Mouse (Mus musculus) heart, embryonic 13.5 days (tissue): ENCODE measurements at regions not wholly inside any gene's neighbourhood (a gene's known extent, or its start where the extent isn't known, plus 50 kb on each side); places are given as distances from the start of the nearest gene placed in this dataset.
A peak's percentile ranks its signal among the peaks of the same experiment; 100 is the strongest.

ENCODE experiments used
- ATAC-seq: fragments of 200-750 bp; cut with Nextera tagmentation; 2 replicates; pipeline ENCODE4 v1.8.0; 2017; ENCODE audit warnings: moderate TSS enrichment; ENCODE audit not compliant: insufficient number of reproducible peaks, low FRiP score, low TSS enrichment; ENCODE audit errors: extremely low read depth
- H3K27ac ChIP-seq: fragments of 300-500 bp; sonication (generic); replicated peaks from 2 replicates; pipeline ENCODE4 v1.5.1; 2015; ENCODE audit warnings: moderate library complexity, mild to moderate bottlenecking, inconsistent platforms
- H3K27me3 ChIP-seq: fragments of 300-500 bp; sonication (generic); replicated peaks from 2 replicates; pipeline ENCODE4 v1.6.1; 2015; ENCODE audit warnings: mild to moderate bottlenecking, inconsistent platforms
- H3K36me3 ChIP-seq: fragments of 300-500 bp; sonication (generic); 2 replicates; pipeline ENCODE4 v1.6.1; 2015; ENCODE audit warnings: mild to moderate bottlenecking, inconsistent platforms
- H3K4me1 ChIP-seq: fragments of 300-500 bp; sonication (generic); 2 replicates; pipeline ENCODE4 v1.6.1; 2015; ENCODE audit warnings: inconsistent platforms
- H3K4me2 ChIP-seq: fragments of 300-500 bp; sonication (generic); 2 replicates; pipeline ENCODE4 v1.6.1; 2015; ENCODE audit warnings: inconsistent platforms, mild to moderate bottlenecking, moderate library complexity
- H3K4me3 ChIP-seq: fragments of 300-500 bp; sonication (generic); 2 replicates; pipeline ENCODE4 v1.5.1; 2015; ENCODE audit warnings: moderate library complexity, mild to moderate bottlenecking, inconsistent platforms
- H3K9ac ChIP-seq: fragments of 300-500 bp; sonication (generic); 2 replicates; pipeline ENCODE4 v1.6.1; 2015; ENCODE audit warnings: inconsistent platforms, mild to moderate bottlenecking, moderate library complexity
- H3K9me3 ChIP-seq: fragments of 300-500 bp; sonication (generic); 2 replicates; pipeline ENCODE4 v1.6.1; 2016; ENCODE audit warnings: inconsistent platforms
- WGBS: fragments of 180-500 bp; shearing (Covaris S2); methylation state at CpG from one replicate; pipeline ENCODE4 v1.1.7; 2015; ENCODE audit warnings: mixed read lengths; 5-methylcytosine and 5-hydroxymethylcytosine counted together

GRCm38 (mm10) chr3:37937381-37938283, 213.3 kb upstream of the Gm5148 start:
- H3K9me3 ChIP-seq, result no peaks in the 10 kb centered on the region
- no peaks in the 10 kb centered on the region for H3K36me3 ChIP-seq
- H3K27me3 ChIP-seq, result no peaks in the 10 kb centered on the region
- 45% methylated on average over 11 of the region's 11 CpGs for WGBS
- no peak overlapping the region for H3K9ac ChIP-seq
- peak overlapping the region; percentile 81 for H3K27ac ChIP-seq
- no peak overlapping the region for H3K4me3 ChIP-seq
- H3K4me1 ChIP-seq, result peaks cover 46% of the 10 kb centered on the region
- no peak for ATAC-seq
- H3K4me2 ChIP-seq, result peak overlapping the region; percentile 5; the same call in 1 of the 2 replicates

- no peaks in the 10 kb centered on the region for H3K9me3 ChIP-seq
- WGBS, result 74% methylated on average over 12 of the region's 12 CpGs
- peaks cover 46% of the 10 kb centered on the region for H3K4me1 ChIP-seq
- 0 out of 2 replicates have a peak overlapping the region, but pooled peaks have one; percentile 44 for H3K27ac ChIP-seq
- no peaks in the 10 kb centered on the region for H3K27me3 ChIP-seq
- no peak for ATAC-seq
- H3K4me2 ChIP-seq, result no peak overlapping the region
- no peak overlapping the region for H3K9ac ChIP-seq
- H3K36me3 ChIP-seq, result no peaks in the 10 kb centered on the region
- no peak overlapping the region for H3K4me3 ChIP-seq
Observed at GRCm38 (mm10) chr3:37936251-37936931, 212.1 kb upstream of the Gm5148 start.

DNA sequence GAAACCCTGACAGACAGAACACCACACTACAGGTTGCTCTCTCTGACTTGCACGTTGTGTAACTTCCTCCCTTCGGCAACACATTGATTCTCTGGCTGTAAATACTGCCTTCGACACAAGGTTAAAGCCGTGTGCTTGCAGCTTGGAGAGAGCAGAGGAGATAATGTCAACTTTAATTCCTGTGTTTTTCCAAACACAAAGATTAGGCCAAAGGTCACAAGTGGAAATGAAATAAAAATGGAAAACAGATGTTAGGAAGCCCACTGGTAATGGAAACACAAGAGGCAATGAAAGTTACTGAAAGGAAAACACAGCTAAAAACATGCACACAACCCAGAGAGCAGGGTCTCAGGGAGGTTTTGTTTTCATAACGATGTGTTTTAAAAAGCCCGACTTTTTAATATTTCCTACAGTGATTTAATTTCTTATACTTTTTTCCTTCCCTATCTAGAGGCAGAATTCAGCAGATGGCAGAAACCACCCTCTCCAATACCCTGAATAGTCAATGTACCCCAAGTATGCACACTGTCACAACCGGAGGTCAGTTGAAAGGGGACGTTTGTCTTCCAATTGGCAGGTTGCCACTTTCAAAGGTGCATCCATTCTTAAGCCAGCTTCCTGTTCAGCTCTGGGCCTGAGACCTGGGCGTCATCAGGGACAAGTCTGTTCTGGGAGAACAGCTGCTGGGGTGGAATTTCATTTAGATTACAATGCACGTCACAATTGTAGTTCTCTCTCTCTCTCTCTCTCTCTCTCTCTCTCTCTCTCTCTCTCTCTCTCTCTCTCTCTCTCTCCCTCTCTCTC, 210.8 kb upstream of the Gm5148 start:
- Histone ChIP-seq H3K36me3 (no peaks in the 10 kb centered on the region), H3K27me3 (no peaks in the 10 kb centered on the region), H3K4me1 (peaks cover 46% of the 10 kb centered on the region), H3K9ac (no peak overlapping the region), H3K27ac (peak overlapping the region; percentile 49; the same call in 1 of the 2 replicates), H3K4me2 (no peak overlapping the region), H3K9me3 (no peaks in the 10 kb centered on the region), H3K4me3 (no peak overlapping the region)
- 33% methylated on average over 10 of the region's 10 CpGs for WGBS
- ATAC-seq, result no peak

DNA sequence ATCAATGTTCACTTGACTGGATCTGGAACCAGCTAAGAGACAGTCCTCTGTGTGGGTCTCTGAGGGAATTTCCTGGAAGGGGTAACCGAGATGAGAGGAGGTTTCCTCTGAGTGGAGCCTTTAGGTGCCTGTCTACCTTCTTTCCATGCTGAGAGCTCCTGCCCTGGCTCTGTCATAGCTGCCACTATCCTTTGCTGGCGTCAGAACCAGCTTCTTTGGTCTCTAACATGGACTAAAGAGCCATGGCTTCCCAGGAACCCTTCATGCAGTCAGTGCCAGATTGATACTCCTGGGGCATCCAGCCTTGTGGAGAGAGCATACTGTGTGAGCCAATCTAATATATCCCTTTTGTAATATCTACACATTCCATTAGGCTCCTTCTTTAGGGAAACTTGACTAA, 209.9 kb upstream of the Gm5148 start:
- Histone ChIP-seq H3K4me3 (no peak overlapping the region), H3K4me2 (no peak overlapping the region), H3K27ac (no peak overlapping the region), H3K36me3 (no peaks in the 10 kb centered on the region), H3K9ac (no peak overlapping the region), H3K9me3 (no peaks in the 10 kb centered on the region), H3K4me1 (peaks cover 46% of the 10 kb centered on the region), H3K27me3 (no peaks in the 10 kb centered on the region)
- 81% methylated on average over 2 of the region's 2 CpGs for WGBS
- no peak for ATAC-seq

DNA sequence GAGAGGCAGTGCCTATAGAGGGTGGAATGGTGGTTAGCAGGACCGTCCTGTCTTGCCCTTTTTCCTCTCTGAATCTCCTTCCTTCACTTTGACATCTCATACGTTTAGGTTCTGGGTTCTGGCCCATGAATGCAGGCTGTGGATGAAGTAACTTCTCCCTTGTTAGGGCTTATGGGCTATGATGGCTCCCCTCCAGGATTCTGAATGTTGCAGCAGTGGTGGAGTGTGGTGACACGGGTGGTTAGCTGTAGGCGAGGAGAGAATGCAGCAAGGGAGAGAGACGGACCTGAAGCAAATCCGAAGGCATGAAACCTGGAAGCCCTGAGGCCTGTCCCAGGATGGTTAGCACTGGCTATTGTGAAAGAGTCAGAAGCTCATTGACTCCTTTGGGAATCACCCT, 204.4 kb upstream of the Gm5148 start:
- no peak overlapping the region for H3K4me3 ChIP-seq
- no peaks in the 10 kb centered on the region for H3K27me3 ChIP-seq
- H3K4me1 ChIP-seq, result peaks cover 17% of the 10 kb centered on the region
- WGBS, result 76% methylated on average over 6 of the region's 6 CpGs
- H3K27ac ChIP-seq, result no peak overlapping the region
- no peaks in the 10 kb centered on the region for H3K36me3 ChIP-seq
- H3K4me2 ChIP-seq, result no peak overlapping the region
- H3K9ac ChIP-seq, result no peak overlapping the region
- ATAC-seq, result no peak
- H3K9me3 ChIP-seq, result peaks cover 3% of the 10 kb centered on the region; the same call in 1 of the 2 replicates

GRCm38 (mm10) chr3:37919450-37920156, 195.3 kb upstream of the Gm5148 start:
- 59% methylated on average over 4 of the region's 4 CpGs for WGBS

GRCm38 (mm10) chr3:37916786-37917479, 192.6 kb upstream of the Gm5148 start:
- Histone ChIP-seq H3K27me3 (no peaks in the 10 kb centered on the region), H3K9ac (no peak overlapping the region), H3K9me3 (no peaks in the 10 kb centered on the region), H3K36me3 (no peaks in the 10 kb centered on the region), H3K4me3 (no peak overlapping the region), H3K4me2 (no peak overlapping the region), H3K27ac (peak overlapping the region; percentile 15; the same call in 1 of the 2 replicates), H3K4me1 (peaks cover 5% of the 10 kb centered on the region)
- no peak for ATAC-seq
- WGBS, result 40% methylated on average over 14 of the region's 14 CpGs

More at GRCm38 (mm10) chr3:37919450-37920156, 195.3 kb upstream of the Gm5148 start:
- no peak overlapping the region for H3K4me2 ChIP-seq
- no peak for ATAC-seq
- no peaks in the 10 kb centered on the region for H3K9me3 ChIP-seq
- H3K9ac ChIP-seq, result no peak overlapping the region
- H3K4me3 ChIP-seq, result no peak overlapping the region
- no peaks in the 10 kb centered on the region for H3K36me3 ChIP-seq
- H3K27ac ChIP-seq, result no peak overlapping the region
- peaks cover 5% of the 10 kb centered on the region for H3K4me1 ChIP-seq
- no peaks in the 10 kb centered on the region for H3K27me3 ChIP-seq

DNA sequence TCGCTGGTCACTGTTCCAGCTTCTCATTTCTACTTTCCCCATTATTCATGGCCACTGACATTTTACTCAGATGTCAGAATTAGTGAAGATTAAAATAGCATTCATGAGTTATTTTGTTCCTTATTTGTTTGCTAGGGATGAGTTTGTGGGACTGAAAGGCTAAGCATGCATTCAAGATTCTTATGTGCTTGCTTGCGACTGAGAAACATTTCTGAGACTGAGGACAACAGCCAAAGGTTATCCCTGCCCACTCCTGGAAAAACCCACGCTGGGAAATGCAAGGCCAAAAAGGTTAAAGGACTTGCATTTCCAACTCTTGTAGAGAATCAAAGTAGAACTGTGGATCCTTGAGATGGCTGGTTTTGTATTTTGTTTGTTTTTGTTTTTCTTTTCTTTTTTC, 192.0 kb upstream of the Gm5148 start:
- no peak overlapping the region for H3K4me3 ChIP-seq
- 64% methylated on average over 3 of the region's 3 CpGs for WGBS
- no peaks in the 10 kb centered on the region for H3K27me3 ChIP-seq
- H3K4me1 ChIP-seq, result peaks cover 5% of the 10 kb centered on the region
- H3K4me2 ChIP-seq, result no peak overlapping the region
- H3K9me3 ChIP-seq, result no peaks in the 10 kb centered on the region
- ATAC-seq, result no peak
- H3K9ac ChIP-seq, result no peak overlapping the region
- H3K36me3 ChIP-seq, result no peaks in the 10 kb centered on the region
- no peak overlapping the region for H3K27ac ChIP-seq

DNA sequence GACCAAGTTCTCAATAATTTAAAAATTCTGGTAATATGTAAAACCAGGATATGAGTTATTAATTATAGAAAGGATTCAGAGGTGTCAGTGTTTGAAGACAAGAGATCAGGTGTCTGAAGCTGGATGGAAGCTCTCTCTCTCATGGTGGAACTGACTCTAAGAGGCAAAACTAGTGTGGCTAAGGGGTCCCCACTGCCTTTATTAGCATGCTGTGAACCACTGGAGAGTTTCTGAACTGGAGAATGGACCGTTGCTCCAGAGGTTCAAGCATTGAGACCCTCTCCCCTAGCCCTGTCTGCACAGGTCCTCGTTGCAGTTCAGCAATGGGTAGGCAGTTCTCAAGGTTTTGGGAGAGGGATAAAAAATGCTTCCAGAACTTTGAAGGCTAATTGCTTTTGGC, 191.4 kb upstream of the Gm5148 start:
- H3K36me3 ChIP-seq, result no peaks in the 10 kb centered on the region
- ATAC-seq, result no peak
- no peak overlapping the region for H3K4me2 ChIP-seq
- H3K4me1 ChIP-seq, result peaks cover 5% of the 10 kb centered on the region
- no peaks in the 10 kb centered on the region for H3K27me3 ChIP-seq
- no peaks in the 10 kb centered on the region for H3K9me3 ChIP-seq
- no peak overlapping the region for H3K9ac ChIP-seq
- H3K27ac ChIP-seq, result no peak overlapping the region
- 58% methylated on average over 2 of the region's 2 CpGs for WGBS
- H3K4me3 ChIP-seq, result no peak overlapping the region

DNA sequence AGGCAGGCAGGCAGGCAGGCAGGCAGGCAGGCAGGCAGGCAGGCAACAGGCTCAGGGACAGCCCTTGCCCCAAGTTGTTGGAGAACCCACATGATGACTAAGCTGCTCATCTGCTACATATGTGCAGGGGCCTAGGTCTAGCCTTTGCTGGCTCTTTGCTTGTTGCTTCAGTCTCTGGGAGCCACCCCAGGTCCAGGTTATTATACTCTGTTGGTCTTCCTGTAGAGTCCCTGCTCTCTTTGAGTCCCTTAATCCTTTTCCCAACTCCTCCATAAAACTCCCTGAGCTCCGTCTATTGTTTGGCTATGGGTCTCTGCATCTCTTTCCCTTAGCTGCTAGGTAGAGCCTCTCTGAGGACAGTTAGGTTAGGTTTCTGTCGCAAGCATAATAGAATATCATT, 189.8 kb upstream of the Gm5148 start:
- Histone ChIP-seq H3K4me2 (no peak overlapping the region), H3K9ac (no peak overlapping the region), H3K36me3 (no peaks in the 10 kb centered on the region), H3K27ac (no peak overlapping the region), H3K4me3 (no peak overlapping the region), H3K4me1 (peaks cover 5% of the 10 kb centered on the region), H3K27me3 (no peaks in the 10 kb centered on the region), H3K9me3 (no peaks in the 10 kb centered on the region)
- no peak for ATAC-seq
- WGBS, result 82% methylated on average over 2 of the region's 2 CpGs
